Mouse (Mus musculus): ENCODE results near the gene Kdm6b. TPM values are rescaled to one million over a fixed set of nuclear protein-coding genes. Genes with fewer than 3 reads are reported as not detected.

Gene Kdm6b
- polyA plus RNA-seq, 1 experiment from 2014 or later, result 22.0 TPM

DNA sequence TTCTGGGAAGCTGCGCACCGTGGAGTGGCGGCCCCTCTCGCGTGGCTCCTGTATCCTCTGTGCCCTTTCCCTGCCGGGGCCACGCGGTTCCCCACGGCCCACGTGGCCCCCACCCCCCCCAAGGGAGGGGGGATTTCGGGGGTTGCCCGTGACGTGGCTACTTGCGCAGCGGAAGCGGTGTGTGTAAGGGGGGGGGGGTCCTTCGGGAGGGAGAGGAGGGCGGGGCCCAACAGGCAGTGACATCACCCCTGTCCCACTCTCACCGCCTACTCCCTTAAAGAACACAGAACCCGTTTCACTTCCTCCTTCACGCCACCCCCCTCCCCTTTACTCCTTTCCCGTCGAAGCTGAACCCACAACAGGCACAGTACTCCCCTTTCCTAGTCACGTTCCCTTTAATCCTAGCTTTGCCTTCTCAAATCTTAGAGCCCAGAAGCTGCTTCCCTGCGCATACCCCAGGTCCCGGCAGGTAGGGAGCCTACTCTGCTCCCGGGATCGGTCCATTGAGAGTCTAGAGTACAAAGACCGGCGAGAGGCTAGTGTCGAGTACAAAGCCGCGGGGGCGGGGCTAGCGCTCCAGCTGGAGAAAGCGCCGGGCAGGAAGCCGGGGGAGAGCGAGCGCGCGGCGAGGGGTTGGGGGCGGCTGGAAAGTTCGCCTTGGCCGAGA lies 4.0 kb downstream of the Kdm6b start:
- peaks cover 32 to 37% of the 10 kb centered on the region in 2 experiments for H3K4me1 ChIP-seq (ENCODE audit: control insufficient read depth in 2 of 2, insufficient read depth in 2 of 2, low read length in 2 of 2)
- H3K27ac ChIP-seq (replicated peaks in 1 of 2; ENCODE audit: control insufficient read depth in 1 of 2, insufficient read depth in 1 of 2, low read depth in 2 of 2, low read length in 2 of 2), result peak overlapping the region; percentile 98 to 99
- peak overlapping the region; percentile 75 for H3K4me3 ChIP-seq (ENCODE audit: control insufficient read depth in 1 of 2, insufficient read depth in 1 of 2, low read depth in 1 of 2, low read length in 2 of 2)
- WGBS, result under 1% methylated on average over 43 of the region's 46 CpGs
- H3K9me3 ChIP-seq (ENCODE audit: control insufficient read depth, low read length), result no peaks in the 10 kb centered on the region
- H3K4me2 ChIP-seq (ENCODE audit: low read length), result peak overlapping the region; percentile 77
- peak overlapping the region; percentile 94 for H3K9ac ChIP-seq (ENCODE audit: low read length)
- H3K36me3 ChIP-seq (ENCODE audit: control insufficient read depth, insufficient read depth, low read length), result peaks cover 53% of the 10 kb centered on the region
- ATAC-seq (ENCODE audit: insufficient number of reproducible peaks, insufficient read depth, low FRiP score, low read depth), result peak; percentile 45
- H3K27me3 ChIP-seq (ENCODE audit: control insufficient read depth, insufficient read depth, low read length), result no peaks in the 10 kb centered on the region

DNA sequence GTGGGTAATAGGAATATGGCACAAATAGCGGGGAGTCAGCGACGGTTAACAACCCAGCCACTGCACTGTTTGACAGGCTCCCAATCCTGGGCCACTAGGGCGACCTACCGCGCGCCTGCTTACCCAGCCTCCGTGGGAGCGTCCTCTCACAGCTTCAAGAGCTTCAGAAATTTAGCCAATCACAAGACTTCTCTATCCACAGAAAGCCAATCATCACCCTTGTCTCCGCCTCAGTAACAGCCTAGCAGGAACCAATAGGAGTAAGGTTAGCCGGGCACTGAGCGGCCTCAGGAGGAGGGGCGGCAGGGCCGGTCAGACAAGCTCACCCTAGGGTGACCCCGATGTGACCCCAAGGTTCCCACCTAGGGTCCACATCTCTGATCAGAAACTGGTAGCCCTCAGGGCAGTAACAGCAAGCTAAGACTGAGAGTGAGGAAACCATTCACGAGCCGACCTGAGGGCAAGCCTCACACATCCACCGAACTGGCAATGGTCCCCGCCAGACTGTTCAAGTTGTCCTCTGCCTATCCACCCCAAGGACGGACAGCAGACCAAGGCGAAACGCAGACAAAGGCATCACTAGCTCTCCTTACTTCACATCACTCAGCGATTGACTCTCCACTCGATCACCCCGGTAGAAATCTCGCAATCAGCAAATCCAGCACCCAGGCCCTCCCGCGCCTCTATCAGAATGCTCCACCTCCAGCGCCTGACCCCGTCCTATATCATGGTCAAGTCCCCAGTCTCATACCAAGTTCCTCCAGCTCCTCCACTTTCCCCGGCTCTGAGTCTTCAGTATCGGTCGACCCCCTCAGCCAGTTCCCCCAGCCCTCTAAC lies 4.7 kb downstream of the Kdm6b start:
- Histone ChIP-seq H3K4me1 (ENCODE audit: control insufficient read depth in 2 of 2, insufficient read depth in 2 of 2, low read length in 2 of 2) (peaks cover 24 to 29% of the 10 kb centered on the region in 2 experiments), H3K27me3 (ENCODE audit: control insufficient read depth, insufficient read depth, low read length) (no peaks in the 10 kb centered on the region), H3K4me2 (ENCODE audit: low read length) (peak overlapping the region; percentile 77), H3K9me3 (ENCODE audit: control insufficient read depth, low read length) (no peaks in the 10 kb centered on the region), H3K27ac (replicated peaks in 1 of 2; ENCODE audit: control insufficient read depth in 1 of 2, insufficient read depth in 1 of 2, low read depth in 2 of 2, low read length in 2 of 2) (peak overlapping the region; percentile 96 to 98), H3K9ac (ENCODE audit: low read length) (peak overlapping the region; percentile 94), H3K36me3 (ENCODE audit: control insufficient read depth, insufficient read depth, low read length) (peaks cover 61% of the 10 kb centered on the region), H3K4me3 (ENCODE audit: control insufficient read depth in 1 of 2, insufficient read depth in 1 of 2, low read depth in 1 of 2, low read length in 2 of 2) (peak overlapping the region; percentile 75)
- peak; percentile 49 for ATAC-seq (ENCODE audit: insufficient number of reproducible peaks, insufficient read depth, low FRiP score, low read depth)
- WGBS, result under 1% methylated on average over 33 of the region's 33 CpGs

DNA sequence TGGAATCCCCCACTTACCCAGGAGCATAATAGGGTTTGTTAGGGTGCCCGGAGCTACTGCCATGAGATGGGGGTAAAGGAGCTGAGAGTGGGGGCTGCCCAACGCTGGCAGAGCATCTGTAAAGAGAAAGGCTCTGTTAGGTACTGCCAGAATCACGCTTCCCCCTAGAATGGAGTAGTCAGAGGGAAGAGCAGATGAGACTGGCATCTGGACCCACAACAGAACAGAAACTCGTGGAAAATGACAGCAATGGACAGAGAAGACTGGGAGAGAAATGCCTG lies 5.8 kb downstream of the Kdm6b start:
- no peak overlapping the region for H3K4me3 ChIP-seq (ENCODE audit: control insufficient read depth in 1 of 2, insufficient read depth in 1 of 2, low read depth in 1 of 2, low read length in 2 of 2)
- no peak for ATAC-seq (ENCODE audit: insufficient number of reproducible peaks, insufficient read depth, low FRiP score, low read depth)
- 80% methylated on average over 4 of the region's 4 CpGs for WGBS
- H3K27ac ChIP-seq (replicated peaks in 1 of 2; ENCODE audit: control insufficient read depth in 1 of 2, insufficient read depth in 1 of 2, low read depth in 2 of 2, low read length in 2 of 2), result no peak overlapping the region
- peaks cover 62% of the 10 kb centered on the region for H3K36me3 ChIP-seq (ENCODE audit: control insufficient read depth, insufficient read depth, low read length)
- H3K27me3 ChIP-seq (ENCODE audit: control insufficient read depth, insufficient read depth, low read length), result no peaks in the 10 kb centered on the region
- no peaks in the 10 kb centered on the region for H3K9me3 ChIP-seq (ENCODE audit: control insufficient read depth, low read length)
- peak overlapping the region; percentile 77 for H3K4me2 ChIP-seq (ENCODE audit: low read length)
- no peak overlapping the region for H3K9ac ChIP-seq (ENCODE audit: low read length)
- H3K4me1 ChIP-seq (ENCODE audit: control insufficient read depth in 2 of 2, insufficient read depth in 2 of 2, low read length in 2 of 2), result peaks cover 14 to 19% of the 10 kb centered on the region in 2 experiments

DNA sequence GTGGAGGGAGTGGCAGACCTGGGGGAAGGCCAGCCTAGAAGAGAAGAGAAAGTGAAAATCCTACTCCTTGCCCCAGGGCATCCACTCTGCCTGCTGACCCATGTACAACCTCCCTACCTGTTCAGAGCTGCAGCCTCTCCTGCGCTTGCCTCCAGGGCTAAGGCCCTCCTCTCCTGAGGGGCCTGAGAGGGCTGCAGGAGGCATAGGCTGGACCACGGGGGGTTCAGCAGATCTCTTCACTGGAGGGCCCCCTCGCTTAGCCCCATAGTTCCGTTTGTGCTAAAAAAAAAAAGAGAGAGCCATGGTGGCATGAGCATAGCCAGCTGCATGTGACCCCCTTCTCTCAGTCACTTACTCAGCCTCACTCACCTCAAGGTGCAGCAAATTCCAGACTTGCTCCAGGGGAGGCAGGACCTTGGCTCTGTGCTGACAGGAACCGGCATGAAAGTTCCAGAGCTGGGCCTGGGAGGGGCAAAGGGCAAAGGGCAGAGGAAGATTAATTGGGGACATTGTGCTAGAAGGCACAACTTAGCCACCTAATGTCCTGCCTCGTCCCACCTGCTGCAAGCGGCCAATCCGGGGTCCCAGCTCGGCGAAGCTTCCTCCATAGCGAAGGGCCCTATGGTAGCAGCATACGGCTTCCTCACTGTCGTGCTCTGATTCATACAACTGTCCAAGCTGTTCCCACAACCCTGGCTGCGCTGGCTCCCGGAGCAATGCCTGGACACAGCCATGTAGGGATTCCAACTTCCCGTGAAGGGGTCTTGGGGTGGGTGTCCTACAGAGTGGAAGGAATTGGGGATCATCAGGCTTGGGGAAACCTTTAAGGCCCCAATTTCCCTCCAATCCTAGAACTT lies 6.4 kb downstream of the Kdm6b start:
- Histone ChIP-seq H3K4me1 (ENCODE audit: control insufficient read depth in 2 of 2, insufficient read depth in 2 of 2, low read length in 2 of 2) (peaks cover 10 to 13% of the 10 kb centered on the region in 2 experiments), H3K36me3 (ENCODE audit: control insufficient read depth, insufficient read depth, low read length) (peaks cover 62% of the 10 kb centered on the region), H3K27me3 (ENCODE audit: control insufficient read depth, insufficient read depth, low read length) (no peaks in the 10 kb centered on the region), H3K9ac (ENCODE audit: low read length) (no peak overlapping the region), H3K9me3 (ENCODE audit: control insufficient read depth, low read length) (no peaks in the 10 kb centered on the region), H3K4me3 (ENCODE audit: control insufficient read depth in 1 of 2, insufficient read depth in 1 of 2, low read depth in 1 of 2, low read length in 2 of 2) (no peak overlapping the region), H3K27ac (replicated peaks in 1 of 2; ENCODE audit: control insufficient read depth in 1 of 2, insufficient read depth in 1 of 2, low read depth in 2 of 2, low read length in 2 of 2) (no peak overlapping the region), H3K4me2 (ENCODE audit: low read length) (no peak overlapping the region)
- WGBS, result 88% methylated on average over 16 of the region's 16 CpGs
- ATAC-seq (ENCODE audit: insufficient number of reproducible peaks, insufficient read depth, low FRiP score, low read depth), result no peak

DNA sequence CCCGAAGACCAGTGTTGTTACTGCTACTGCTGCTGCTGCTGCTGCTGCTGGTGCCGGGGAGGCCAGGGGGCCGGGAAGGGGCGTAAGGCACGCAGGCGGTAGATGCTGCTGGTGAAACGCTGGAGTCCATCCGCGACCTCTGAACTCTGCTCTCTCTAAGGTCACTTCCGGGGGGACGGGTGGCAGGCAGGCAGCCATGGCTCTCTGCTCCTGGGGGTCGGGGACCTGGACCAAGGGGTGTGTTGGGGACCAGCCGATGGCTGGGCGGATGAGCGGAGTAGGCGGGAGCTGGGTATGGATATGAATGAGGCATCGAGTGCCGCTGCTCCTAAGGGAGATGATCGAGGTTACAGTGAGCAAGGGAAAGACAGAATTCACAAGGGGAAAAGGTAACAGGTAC lies 7.2 kb downstream of the Kdm6b start:
- no peaks in the 10 kb centered on the region for H3K9me3 ChIP-seq (ENCODE audit: control insufficient read depth, low read length)
- WGBS, result 90% methylated on average over 19 of the region's 19 CpGs
- no peak overlapping the region for H3K4me2 ChIP-seq (ENCODE audit: low read length)
- H3K4me1 ChIP-seq (ENCODE audit: control insufficient read depth in 2 of 2, insufficient read depth in 2 of 2, low read length in 2 of 2), result peaks cover 6 to 7% of the 10 kb centered on the region in 2 experiments
- H3K36me3 ChIP-seq (ENCODE audit: control insufficient read depth, insufficient read depth, low read length), result peaks cover 69% of the 10 kb centered on the region
- H3K4me3 ChIP-seq (ENCODE audit: control insufficient read depth in 1 of 2, insufficient read depth in 1 of 2, low read depth in 1 of 2, low read length in 2 of 2), result no peak overlapping the region
- H3K9ac ChIP-seq (ENCODE audit: low read length), result no peak overlapping the region
- H3K27me3 ChIP-seq (ENCODE audit: control insufficient read depth, insufficient read depth, low read length), result no peaks in the 10 kb centered on the region
- H3K27ac ChIP-seq (replicated peaks in 1 of 2; ENCODE audit: control insufficient read depth in 1 of 2, insufficient read depth in 1 of 2, low read depth in 2 of 2, low read length in 2 of 2), result no peak overlapping the region
- no peak for ATAC-seq (ENCODE audit: insufficient number of reproducible peaks, insufficient read depth, low FRiP score, low read depth)

DNA sequence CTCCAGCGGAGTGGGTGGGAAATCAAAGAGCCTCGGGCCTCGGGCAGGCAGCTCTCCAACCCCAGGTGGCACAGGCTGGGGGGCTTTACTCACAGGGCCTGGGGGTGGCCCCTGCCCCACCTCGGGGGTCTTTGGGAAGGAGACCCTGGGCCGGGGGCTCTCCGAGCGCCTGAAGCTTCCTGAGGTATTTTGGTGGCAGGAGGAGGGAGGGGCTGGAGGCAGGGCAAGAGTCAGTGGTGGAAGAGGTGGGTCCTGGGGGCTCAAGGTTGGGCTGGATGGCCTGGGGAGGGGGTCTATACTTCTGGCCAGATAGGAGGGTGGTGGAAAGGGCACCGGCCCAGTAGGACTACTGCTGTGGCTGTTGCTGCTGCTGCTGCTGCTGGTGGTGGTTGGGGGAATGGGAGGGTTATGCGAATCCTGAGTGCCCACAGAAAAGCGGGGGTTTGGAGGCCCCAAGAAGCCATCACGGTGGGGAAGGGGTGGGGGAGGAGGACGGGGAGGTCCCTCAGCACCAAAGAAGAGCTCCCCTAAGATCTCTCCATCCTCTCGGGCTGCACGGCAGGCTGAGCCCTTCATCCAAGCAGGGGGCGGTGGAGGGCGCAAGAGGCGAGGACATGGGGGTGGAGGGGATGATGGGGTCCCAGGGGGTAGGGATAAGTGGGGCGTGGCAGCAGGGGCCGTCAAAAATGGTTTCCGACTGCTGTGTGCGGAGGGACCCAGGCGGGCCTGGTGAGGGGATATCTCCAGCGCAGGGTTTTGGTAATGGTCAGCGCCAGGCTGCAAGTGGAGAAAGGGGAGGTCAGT lies 7.9 kb downstream of the Kdm6b start:
- H3K4me1 ChIP-seq (ENCODE audit: control insufficient read depth in 2 of 2, insufficient read depth in 2 of 2, low read length in 2 of 2), result peaks cover 6 to 7% of the 10 kb centered on the region in 2 experiments
- H3K27ac ChIP-seq (replicated peaks in 1 of 2; ENCODE audit: control insufficient read depth in 1 of 2, insufficient read depth in 1 of 2, low read depth in 2 of 2, low read length in 2 of 2), result no peak overlapping the region
- H3K4me3 ChIP-seq (ENCODE audit: control insufficient read depth in 1 of 2, insufficient read depth in 1 of 2, low read depth in 1 of 2, low read length in 2 of 2), result no peak overlapping the region
- no peak overlapping the region for H3K4me2 ChIP-seq (ENCODE audit: low read length)
- no peaks in the 10 kb centered on the region for H3K9me3 ChIP-seq (ENCODE audit: control insufficient read depth, low read length)
- peaks cover 75% of the 10 kb centered on the region for H3K36me3 ChIP-seq (ENCODE audit: control insufficient read depth, insufficient read depth, low read length)
- 89% methylated on average over 24 of the region's 24 CpGs for WGBS
- ATAC-seq (ENCODE audit: insufficient number of reproducible peaks, insufficient read depth, low FRiP score, low read depth), result no peak
- H3K27me3 ChIP-seq (ENCODE audit: control insufficient read depth, insufficient read depth, low read length), result no peaks in the 10 kb centered on the region
- no peak overlapping the region for H3K9ac ChIP-seq (ENCODE audit: low read length)
